Comparison of ENCODE assay signal across 9 mouse cellular contexts in genomic region chr11:100168071-100168470, GRCm38 (mm10). TPM values are rescaled to one million over a fixed set of nuclear protein-coding genes. Genes with fewer than 3 reads are reported as not detected.
DNase-seq lines count a peak whose midpoint lies in the region; ATAC-seq and TF ChIP-seq lines count a peak whose summit lies in the region.
"Had no signal": no experiment of that assay in that cellular context is flagged by ENCODE, and none has a peak within 500 bp of the region (broad histone marks: within the 10 kb centered on the region; RNA-seq: fewer than 3 reads in every experiment).

No protein-coding gene starts in this region.

- no peak overlapping the region for H3K27ac ChIP-seq in kidney, postnatal 0 days
- H3K27ac ChIP-seq in heart, embryonic 12.5 days (ENCODE audit: poor library complexity, severe bottlenecking), result no peak overlapping the region
- H3K27ac ChIP-seq in forebrain, embryonic 13.5 days, result no peak overlapping the region
- H3K27ac ChIP-seq: limb, embryonic 12.5 days had no signal

- H3K4me1 ChIP-seq in kidney, postnatal 0 days (replicated peaks; ENCODE audit: insufficient read depth, low read length), result no peaks in the 10 kb centered on the region
- H3K4me1 ChIP-seq in heart, embryonic 12.5 days (replicated peaks), result peaks cover 35% of the 10 kb centered on the region
- H3K4me1 ChIP-seq in forebrain, embryonic 13.5 days, result no peaks in the 10 kb centered on the region

- no peak overlapping the region for H3K4me3 ChIP-seq in kidney, postnatal 0 days (replicated peaks; ENCODE audit: low read depth, low read length)
- H3K4me3 ChIP-seq in heart, embryonic 12.5 days, result no peak overlapping the region
- H3K4me3 ChIP-seq in forebrain, embryonic 13.5 days, result no peak overlapping the region
- H3K4me3 ChIP-seq: limb, embryonic 12.5 days had no signal

- no peaks in the 10 kb centered on the region for H3K36me3 ChIP-seq in kidney, postnatal 0 days (ENCODE audit: insufficient read depth, low read length)
- no peaks in the 10 kb centered on the region for H3K36me3 ChIP-seq in heart, embryonic 12.5 days
- no peaks in the 10 kb centered on the region for H3K36me3 ChIP-seq in forebrain, embryonic 13.5 days (ENCODE audit: poor library complexity, severe bottlenecking)
- H3K36me3 ChIP-seq: limb, embryonic 12.5 days had no signal

- DNase-seq in kidney, postnatal 0 days (ENCODE audit: low spot score), result peak; percentile 27
- no peak for DNase-seq in kidney, adult 8-10 months
- peak; percentile 84 to 89 for DNase-seq in lung, adult 18-20 months
- DNase-seq in testis, postnatal 14 days (ENCODE audit: low spot score), result peak; percentile 27
- no peak for DNase-seq in thymus, postnatal 4 days
- no peak for DNase-seq in left cerebral cortex, adult 11 months (ENCODE audit: low spot score)

- H3K4me2 ChIP-seq in kidney, postnatal 0 days (ENCODE audit: low read length), result no peak overlapping the region
- H3K4me2 ChIP-seq in heart, embryonic 12.5 days, result no peak overlapping the region
- H3K4me2 ChIP-seq in forebrain, embryonic 13.5 days, result no peak overlapping the region
- H3K4me2 ChIP-seq: limb, embryonic 12.5 days had no signal

- peak; percentile 17; the same call in 1 of the 2 replicates for TF ChIP-seq CTCF in kidney, postnatal 0 days (IDR thresholded peaks at IDR 0.05; ENCODE audit: low read depth)

- no peak overlapping the region for H3K9ac ChIP-seq in kidney, postnatal 0 days (ENCODE audit: low read depth, low read length)
- no peak overlapping the region for H3K9ac ChIP-seq in heart, embryonic 12.5 days
- no peak overlapping the region for H3K9ac ChIP-seq in forebrain, embryonic 13.5 days
- H3K9ac ChIP-seq: limb, embryonic 12.5 days had no signal

- H3K9me3 ChIP-seq in kidney, postnatal 0 days (replicated peaks; ENCODE audit: low read length), result no peaks in the 10 kb centered on the region
- H3K9me3 ChIP-seq in heart, embryonic 12.5 days (replicated peaks), result 0 out of 2 replicates have a peak, but pooled peaks cover 2% of the 10 kb centered on the region
- no peaks in the 10 kb centered on the region for H3K9me3 ChIP-seq in forebrain, embryonic 13.5 days (replicated peaks)
- H3K9me3 ChIP-seq: limb, embryonic 12.5 days had no signal

- 37% methylated on average over 8 of the region's 8 CpGs for WGBS in kidney, postnatal 0 days
- 65% methylated on average over 8 of the region's 8 CpGs for WGBS in heart, embryonic 12.5 days
- 80% methylated on average over 8 of the region's 8 CpGs for WGBS in forebrain, embryonic 13.5 days

- ATAC-seq in kidney, postnatal 0 days (replicated peaks; ENCODE audit: low FRiP score, low read depth), result peak; percentile 53
- ATAC-seq in heart, embryonic 12.5 days (ENCODE audit: insufficient number of reproducible peaks, low FRiP score), result peak; percentile 50; the same call in 1 of the 2 replicates
- no peak for ATAC-seq in forebrain, embryonic 13.5 days

- H3K27me3 ChIP-seq in kidney, postnatal 0 days (ENCODE audit: insufficient read depth, low read length), result no peaks in the 10 kb centered on the region
- no peaks in the 10 kb centered on the region for H3K27me3 ChIP-seq in heart, embryonic 12.5 days (replicated peaks)
- H3K27me3 ChIP-seq in forebrain, embryonic 13.5 days, result no peaks in the 10 kb centered on the region
- H3K27me3 ChIP-seq: limb, embryonic 12.5 days had no signal

RNA-seq across cellular contexts. Expression of gene Krt19, which starts 19.6 kb away (rescaled TPM):
- 90.5 and 94.0 TPM in 2 replicates for polyA plus RNA-seq in kidney, postnatal 0 days (2015; fragmentation: Nextera tagmentation; extraction: Ambion mirVana)
- 86.8 and 88.0 TPM in 2 replicates for polyA plus RNA-seq in heart, embryonic 12.5 days (2016; fragmentation: Nextera tagmentation; extraction: Ambion mirVana)
- 0.23 and 0.49 TPM in 2 replicates for polyA plus RNA-seq in forebrain, embryonic 13.5 days (2015; fragmentation: Nextera tagmentation; extraction: Ambion mirVana)

RNA-seq across cellular contexts. Expression of gene Krt9, which starts 25.0 kb away (rescaled TPM):
- not detected in 2 replicates for polyA plus RNA-seq in kidney, postnatal 0 days (2015; fragmentation: Nextera tagmentation; extraction: Ambion mirVana)
- polyA plus RNA-seq in heart, embryonic 12.5 days (2016; fragmentation: Nextera tagmentation; extraction: Ambion mirVana), result not detected in 2 replicates
- not detected in 2 replicates for polyA plus RNA-seq in forebrain, embryonic 13.5 days (2015; fragmentation: Nextera tagmentation; extraction: Ambion mirVana)
- polyA plus RNA-seq: limb, embryonic 12.5 days had no signal

RNA-seq across cellular contexts. Expression of gene Krt15, which starts 32.3 kb away (rescaled TPM):
- 2.9 and 3.0 TPM in 2 replicates for polyA plus RNA-seq in kidney, postnatal 0 days (2015; fragmentation: Nextera tagmentation; extraction: Ambion mirVana)
- 0.58 and 0.69 TPM in 2 replicates for polyA plus RNA-seq in heart, embryonic 12.5 days (2016; fragmentation: Nextera tagmentation; extraction: Ambion mirVana)
- polyA plus RNA-seq in forebrain, embryonic 13.5 days (2015; fragmentation: Nextera tagmentation; extraction: Ambion mirVana), result 0.34 and 0.35 TPM in 2 replicates

RNA-seq across cellular contexts. Expression of gene Krt14, which starts 39.3 kb away (rescaled TPM):
- 2.7 and 4.3 TPM in 2 replicates for polyA plus RNA-seq in kidney, postnatal 0 days (2015; fragmentation: Nextera tagmentation; extraction: Ambion mirVana)
- polyA plus RNA-seq in heart, embryonic 12.5 days (2016; fragmentation: Nextera tagmentation; extraction: Ambion mirVana), result 1.3 and 2.2 TPM in 2 replicates
- 0.13 and 0.38 TPM in 2 replicates for polyA plus RNA-seq in forebrain, embryonic 13.5 days (2015; fragmentation: Nextera tagmentation; extraction: Ambion mirVana)

RNA-seq across cellular contexts. Expression of gene Krt13, which starts 46.7 kb away (rescaled TPM):
- 0.08 and 0.10 TPM in 2 replicates for polyA plus RNA-seq in kidney, postnatal 0 days (2015; fragmentation: Nextera tagmentation; extraction: Ambion mirVana)
- 0.14 and 0.20 TPM in 2 replicates for polyA plus RNA-seq in heart, embryonic 12.5 days (2016; fragmentation: Nextera tagmentation; extraction: Ambion mirVana)
- polyA plus RNA-seq in forebrain, embryonic 13.5 days (2015; fragmentation: Nextera tagmentation; extraction: Ambion mirVana), result not detected in 2 replicates
- polyA plus RNA-seq: limb, embryonic 12.5 days had no signal

Comparison
In these comparisons a context has a peak if more than half of its experiments do, and no peak if none do; other contexts are left out.
1. DNase-seq: peak in kidney, postnatal 0 days (single experiment), lung, adult 18-20 months (2 of 2) and testis, postnatal 14 days (single experiment); none in kidney, adult 8-10 months (0 of 2), thymus, postnatal 4 days (single experiment) and left cerebral cortex, adult 11 months (single experiment).
2. RNA of gene Krt19, which starts 19.6 kb away (polyA plus RNA-seq): 90.5 to 94.0 TPM in kidney, postnatal 0 days and 86.8 to 88.0 TPM in heart, embryonic 12.5 days; 0.23 to 0.49 TPM in forebrain, embryonic 13.5 days; every median in the first group is over 10 times any median in the second.